In genomic region chr19:38455228-38455627, GRCm38 (mm10) we compare ENCODE assay signal across 21 mouse cellular contexts.
DNase-seq lines count a peak whose midpoint lies in the region.
"Had no signal": no experiment of that assay in that cellular context is flagged by ENCODE, and none has a peak within 500 bp of the region (broad histone marks: within the 10 kb centered on the region; RNA-seq: fewer than 3 reads in every experiment).

No protein-coding gene starts in this region.

- DNase-seq in frontal cortex, postnatal 36 days (ENCODE audit: low spot score in 2 of 2): peak; percentile 15 to 16
- no peak for DNase-seq in frontal cortex, postnatal 14 days (ENCODE audit: low spot score in 2 of 2)
- DNase-seq in right cerebral cortex, adult 18-20 months: peak; percentile 35
- no peak for DNase-seq in right cerebral cortex, postnatal 10 days (ENCODE audit: low spot score in 2 of 2)
- DNase-seq in brain, adult 2 months (ENCODE audit: low read depth, low spot score): peak; percentile 67
- peak; percentile 9 to 37 for DNase-seq in right cerebral cortex, postnatal 36 days (ENCODE audit: low spot score in 2 of 2)
- DNase-seq in spleen, postnatal 36 days (ENCODE audit: low spot score in 2 of 2): no peak
- DNase-seq: adrenal gland, adult 8-10 months; B cell, adult 2 months; cerebellum, adult 11 months; cerebellum, adult 9-11 months; embryo, embryonic 11 days; gastrocnemius, postnatal 14 days; heart, postnatal 36 days; kidney, adult 2 months; kidney, postnatal 36 days; layer of hippocampus, postnatal 36 days; liver, postnatal 0 days; lung, postnatal 36 days; thymus, adult 18-20 months; thymus, postnatal 25 days had no signal

Comparison
In these comparisons a context has a peak if more than half of its experiments do, and no peak if none do; other contexts are left out.
1. DNase-seq: peak in frontal cortex, postnatal 36 days (2 of 2), right cerebral cortex, adult 18-20 months (single experiment), brain, adult 2 months (single experiment) and right cerebral cortex, postnatal 36 days (2 of 2); none in frontal cortex, postnatal 14 days (0 of 2), right cerebral cortex, postnatal 10 days (0 of 2) and spleen, postnatal 36 days (0 of 2).